Mouse (Mus musculus) lung, embryonic 15.5 days (tissue): ENCODE measurements around the gene Gne. TPM values are rescaled to one million over a fixed set of nuclear protein-coding genes. Genes with fewer than 3 reads are reported as not detected.

Source experiments
- ATAC-seq: fragments of 200-750 bp; cut with Nextera tagmentation; 2 replicates; pipeline ENCODE4 v1.8.0; 2017; ENCODE audit warnings: moderate number of reproducible peaks, borderline replicate concordance; ENCODE audit not compliant: low FRiP score, low TSS enrichment; ENCODE audit errors: extremely low read depth
- H3K27ac ChIP-seq: fragments of 300-500 bp; sonication (generic); 2 replicates; pipeline ENCODE4 v1.5.1; 2015; ENCODE audit warnings: moderate library complexity, mild to moderate bottlenecking, inconsistent platforms
- H3K27me3 ChIP-seq: fragments of 300-500 bp; sonication (generic); 2 replicates; pipeline ENCODE4 v1.6.1; 2015; ENCODE audit warnings: inconsistent platforms
- H3K36me3 ChIP-seq: fragments of 300-500 bp; sonication (generic); 2 replicates; pipeline ENCODE4 v1.6.1; 2015; ENCODE audit warnings: inconsistent platforms
- H3K4me1 ChIP-seq: fragments of 300-500 bp; sonication (generic); 2 replicates; pipeline ENCODE4 v1.6.1; 2015; ENCODE audit warnings: inconsistent platforms
- H3K4me2 ChIP-seq: fragments of 300-500 bp; sonication (generic); 2 replicates; pipeline ENCODE4 v1.6.1; 2015; ENCODE audit warnings: inconsistent platforms, mild to moderate bottlenecking, moderate library complexity
- H3K4me3 ChIP-seq: fragments of 300-500 bp; sonication (generic); 2 replicates; pipeline ENCODE4 v1.5.1; 2015; ENCODE audit warnings: mild to moderate bottlenecking, inconsistent platforms
- H3K9ac ChIP-seq: fragments of 300-500 bp; sonication (generic); 2 replicates; pipeline ENCODE4 v1.6.1; 2015; ENCODE audit warnings: inconsistent platforms
- H3K9me3 ChIP-seq: fragments of 300-500 bp; sonication (generic); 2 replicates; pipeline ENCODE4 v1.6.1; 2016; ENCODE audit warnings: inconsistent platforms
- WGBS: fragments of 180-500 bp; shearing (Covaris S2); methylation state at CpG from one replicate; pipeline ENCODE4 v1.1.7; 2015; 5-methylcytosine and 5-hydroxymethylcytosine counted together
- polyA plus RNA-seq: library from polyadenylated mRNA; unstranded; fragments of >200 nt; fragmentation: Nextera tagmentation; extraction: Ambion mirVana; gene quantifications from 2 replicates; pipeline ENCODE4 v1.2.1, GENCODE M21; 2015

Gne gene
- polyA plus RNA-seq, 1 experiment from 2014 or later: 43.1 TPM

DNA sequence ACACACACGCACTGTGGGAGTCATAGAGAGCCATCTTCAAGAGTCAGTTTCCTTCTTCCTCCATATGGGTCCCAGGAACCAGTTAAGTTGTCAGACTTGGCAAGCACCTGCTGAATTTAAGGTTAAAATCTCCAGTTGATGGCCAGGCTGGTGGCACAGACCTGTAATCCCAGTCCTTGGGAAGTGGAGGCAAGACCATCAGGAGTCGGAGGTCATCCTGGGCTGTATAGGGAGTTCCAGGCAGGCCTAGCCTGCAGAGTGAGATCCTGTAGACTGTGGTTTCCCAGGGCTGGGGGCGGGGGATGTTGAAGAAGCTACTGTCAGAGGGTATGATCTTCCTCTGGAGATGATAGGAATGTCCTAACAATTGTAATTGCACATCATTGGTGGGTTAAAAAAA is 95.0 kb downstream of the Gne start:
- ATAC-seq: no peak
- H3K4me2 ChIP-seq: no peak overlapping the region
- H3K27ac ChIP-seq: no peak overlapping the region
- H3K4me1 ChIP-seq: no peaks in the 10 kb centered on the region
- no peaks in the 10 kb centered on the region for H3K9me3 ChIP-seq
- no peak overlapping the region for H3K4me3 ChIP-seq
- 74% methylated on average over 3 of the region's 3 CpGs for WGBS
- no peaks in the 10 kb centered on the region for H3K36me3 ChIP-seq
- no peak overlapping the region for H3K9ac ChIP-seq
- no peaks in the 10 kb centered on the region for H3K27me3 ChIP-seq

DNA sequence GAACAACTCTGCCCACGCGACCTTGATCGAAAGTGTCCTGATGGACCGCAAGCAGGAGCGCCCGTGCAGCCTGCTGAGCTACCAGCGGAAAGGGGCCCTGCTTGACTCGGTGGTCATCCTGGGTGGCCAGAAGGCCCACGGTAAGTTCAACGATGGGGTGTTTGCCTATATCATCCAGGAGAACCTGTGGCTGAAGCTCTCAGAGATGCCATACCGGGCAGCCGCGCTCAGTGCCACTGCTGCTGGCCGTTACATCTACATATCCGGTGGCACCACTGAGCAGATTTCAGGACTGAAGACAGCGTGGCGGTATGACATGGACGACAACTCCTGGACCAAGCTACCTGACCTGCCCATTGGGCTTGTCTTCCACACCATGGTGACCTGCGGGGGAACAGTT is 99.7 kb downstream of the Gne start:
- 89% methylated on average over 19 of the region's 19 CpGs for WGBS
- Histone ChIP-seq H3K27ac (no peak overlapping the region), H3K36me3 (no peaks in the 10 kb centered on the region), H3K9ac (no peak overlapping the region), H3K4me3 (no peak overlapping the region), H3K9me3 (no peaks in the 10 kb centered on the region), H3K27me3 (no peaks in the 10 kb centered on the region), H3K4me1 (peaks cover 11% of the 10 kb centered on the region), H3K4me2 (no peak overlapping the region)
- no peak for ATAC-seq

Other genes with a start within 250 kb of the Gne start
- not detected in 2 replicates for gene Olfr157, start 244.0 kb downstream of the Gne start, polyA plus RNA-seq
- gene Olfr155, start 232.6 kb downstream of the Gne start, polyA plus RNA-seq: not detected in 2 replicates
- gene Reck, start 208.6 kb downstream of the Gne start, polyA plus RNA-seq: 23.0 and 23.2 TPM in 2 replicates
- gene Glipr2, start 126.8 kb downstream of the Gne start, polyA plus RNA-seq: 66.8 and 67.9 TPM in 2 replicates
- gene Ccin, start 100.7 kb downstream of the Gne start, polyA plus RNA-seq: not detected in 2 replicates
- 223 TPM in 2 replicates for gene Clta, start 79.7 kb downstream of the Gne start, polyA plus RNA-seq
- gene Rnf38, start 149.6 kb upstream of the Gne start, polyA plus RNA-seq: 17.4 and 19.4 TPM in 2 replicates
- gene Melk, start 216.7 kb upstream of the Gne start, polyA plus RNA-seq: 57.0 and 57.5 TPM in 2 replicates